Mouse (Mus musculus) bone marrow, adult 2 months (tissue): ENCODE data around the gene Mast4. TPM values are rescaled to one million over a fixed set of nuclear protein-coding genes. Genes with fewer than 3 reads are reported as not detected.

Experiments used
- H3K27ac ChIP-seq: fragments of 200-500 bp; 2 replicates; pipeline ENCODE4 v1.5.1; 2012; ENCODE audit warnings: low read depth, mild to moderate bottlenecking, control low read depth, inconsistent platforms, low read length; ENCODE audit not compliant: control insufficient read depth, poor library complexity, insufficient read depth
- H3K4me1 ChIP-seq: fragments of 200-500 bp; 2 replicates; pipeline ENCODE4 v1.6.1; 2011; ENCODE audit warnings: low read length; ENCODE audit not compliant: control insufficient read depth, insufficient read depth
- H3K4me3 ChIP-seq: fragments of 200-500 bp; replicated peaks from 2 replicates; pipeline ENCODE3; 2011; ENCODE audit warnings: mild to moderate bottlenecking, low read depth, low read length, control low read depth; ENCODE audit not compliant: control insufficient read depth
- CTCF ChIP-seq: fragments of 200-500 bp; IDR thresholded peaks from 2 replicates; pipeline ENCODE4 v1.5.1; 2011; ENCODE audit warnings: low read length, control low read depth; ENCODE audit not compliant: control insufficient read depth, insufficient read depth
- POLR2A ChIP-seq: fragments of 200-500 bp; IDR thresholded peaks from 2 replicates; pipeline ENCODE4 v1.6.1; 2011; ENCODE audit warnings: low read depth, mild to moderate bottlenecking, control low read depth, low read length, borderline replicate concordance; ENCODE audit not compliant: control insufficient read depth
- WGBS: fragments of 180-500 bp; shearing (Covaris S2); methylation state at CpG from one replicate; pipeline ENCODE4 v1.1.7; 2018; 5-methylcytosine and 5-hydroxymethylcytosine counted together
- polyA plus RNA-seq: library from polyadenylated mRNA; stranded (reverse); fragments of >200 nt; gene quantifications from 2 replicates; pipeline ENCODE4 v1.2.4, GENCODE M21; 2011; ENCODE audit warnings: low replicate concordance; ENCODE audit not compliant: missing spikeins, insufficient read depth, insufficient read length

The Mast4 gene
- polyA plus RNA-seq, 1 experiment = 6.7 TPM

DNA sequence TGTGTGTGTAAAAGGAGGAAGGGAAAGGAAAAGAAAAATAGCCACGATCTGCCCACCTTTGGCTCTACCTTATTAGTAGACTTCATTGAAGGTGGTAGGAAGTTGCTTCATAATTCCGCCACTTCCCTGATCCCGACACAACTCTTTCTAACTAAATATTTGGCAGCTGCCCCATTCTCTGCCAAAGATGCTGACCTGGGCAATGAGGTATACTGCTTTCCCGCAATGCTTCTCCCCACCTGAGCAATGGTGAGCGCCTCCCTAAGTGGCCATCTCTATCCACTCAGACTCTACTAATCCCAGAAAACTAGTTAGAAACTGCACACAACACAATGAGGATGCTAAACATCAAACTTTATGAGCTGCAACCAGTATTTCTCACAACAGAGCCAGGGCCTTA, 129.1 kb downstream of the Mast4 start:
- no peak overlapping the region for H3K4me3 ChIP-seq
- no peaks in the 10 kb centered on the region for H3K4me1 ChIP-seq
- TF ChIP-seq POLR2A (no peak), CTCF (no peak)
- 82% methylated on average over 5 of the region's 5 CpGs for WGBS
- H3K27ac ChIP-seq = no peak overlapping the region

DNA sequence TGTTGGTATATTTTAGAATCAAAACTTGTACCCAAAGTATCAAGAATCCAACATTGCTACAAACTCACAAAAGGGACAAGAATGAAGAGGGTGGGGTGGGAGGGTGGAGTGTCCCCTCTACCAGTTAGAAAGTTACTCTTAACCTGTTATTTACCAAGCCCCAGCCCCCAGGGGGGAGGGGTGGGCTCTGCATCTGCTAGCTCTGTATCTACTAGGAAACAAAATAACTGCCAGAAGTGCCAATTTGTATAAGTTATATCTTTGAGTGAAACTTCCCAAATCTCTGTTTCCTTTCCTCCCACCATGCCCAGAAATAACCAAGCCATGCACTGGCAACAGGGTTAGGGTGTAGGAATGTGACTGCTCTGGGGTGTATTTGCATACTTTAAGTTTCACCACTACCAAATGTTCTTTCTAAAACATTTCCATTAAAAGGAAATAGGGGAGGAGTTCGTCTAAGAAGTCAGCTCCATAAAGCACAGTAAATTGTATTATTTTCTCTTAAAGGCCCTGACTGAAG, 130.9 kb downstream of the Mast4 start:
- WGBS = 66% methylated on average over 1 of the region's 1 CpGs

GRCm38 (mm10) chr13:103201016-103201760, 133.1 kb downstream of the Mast4 start:
- no peak overlapping the region for H3K27ac ChIP-seq
- H3K4me3 ChIP-seq = no peak overlapping the region
- TF ChIP-seq CTCF = no peak
- TF ChIP-seq POLR2A = no peak
- no peaks in the 10 kb centered on the region; the same call in 1 of the 2 replicates for H3K4me1 ChIP-seq
- 82% methylated on average over 10 of the region's 10 CpGs for WGBS

More for the DNA sequence above, 130.9 kb downstream of the Mast4 start:
- no peak overlapping the region for H3K27ac ChIP-seq
- TF ChIP-seq POLR2A (no peak), CTCF (no peak)
- H3K4me3 ChIP-seq = no peak overlapping the region
- H3K4me1 ChIP-seq = no peaks in the 10 kb centered on the region

DNA sequence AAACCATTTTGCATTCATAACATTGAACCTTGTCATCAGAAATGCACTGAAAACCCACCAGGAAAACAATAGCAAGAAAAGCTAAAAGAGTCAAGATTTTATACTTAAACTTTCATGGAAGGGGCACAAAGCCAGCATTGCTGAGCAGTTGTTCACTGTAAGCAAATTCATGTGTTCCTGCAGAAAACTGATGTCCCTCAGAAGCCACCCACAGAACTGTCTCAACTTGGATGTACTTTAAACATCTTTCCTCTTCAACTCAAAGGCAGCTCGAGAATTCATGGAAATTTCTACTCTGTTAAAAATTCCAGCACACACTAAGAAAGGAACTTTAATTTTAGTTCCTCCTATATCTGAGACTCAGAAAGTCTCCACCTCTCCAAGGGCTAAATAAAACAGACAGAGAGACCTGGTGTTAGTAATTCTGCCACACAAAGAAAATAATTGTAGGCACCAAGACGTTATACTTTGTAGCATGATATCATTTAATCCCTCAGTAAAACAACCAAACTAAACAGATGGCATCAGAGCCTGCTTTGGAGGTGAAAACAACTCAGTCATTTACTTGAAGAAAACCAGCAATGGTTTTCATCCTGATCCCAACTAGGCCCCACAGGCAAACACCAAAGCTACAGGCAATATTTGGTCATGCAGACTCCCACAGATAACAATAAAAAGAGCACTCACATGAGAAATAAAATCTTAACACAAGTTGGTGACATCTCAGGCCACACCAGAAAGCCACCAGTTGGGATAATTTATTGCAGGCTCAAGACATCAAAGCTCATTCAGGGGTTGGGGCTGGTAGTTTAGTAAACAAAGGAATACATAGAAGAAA, 134.3 kb downstream of the Mast4 start:
- Histone ChIP-seq H3K27ac (no peak overlapping the region), H3K4me3 (no peak overlapping the region), H3K4me1 (no peaks in the 10 kb centered on the region; the same call in 1 of the 2 replicates)
- TF ChIP-seq POLR2A (no peak), CTCF (no peak)
- WGBS = 51% methylated on average over 2 of the region's 2 CpGs

DNA sequence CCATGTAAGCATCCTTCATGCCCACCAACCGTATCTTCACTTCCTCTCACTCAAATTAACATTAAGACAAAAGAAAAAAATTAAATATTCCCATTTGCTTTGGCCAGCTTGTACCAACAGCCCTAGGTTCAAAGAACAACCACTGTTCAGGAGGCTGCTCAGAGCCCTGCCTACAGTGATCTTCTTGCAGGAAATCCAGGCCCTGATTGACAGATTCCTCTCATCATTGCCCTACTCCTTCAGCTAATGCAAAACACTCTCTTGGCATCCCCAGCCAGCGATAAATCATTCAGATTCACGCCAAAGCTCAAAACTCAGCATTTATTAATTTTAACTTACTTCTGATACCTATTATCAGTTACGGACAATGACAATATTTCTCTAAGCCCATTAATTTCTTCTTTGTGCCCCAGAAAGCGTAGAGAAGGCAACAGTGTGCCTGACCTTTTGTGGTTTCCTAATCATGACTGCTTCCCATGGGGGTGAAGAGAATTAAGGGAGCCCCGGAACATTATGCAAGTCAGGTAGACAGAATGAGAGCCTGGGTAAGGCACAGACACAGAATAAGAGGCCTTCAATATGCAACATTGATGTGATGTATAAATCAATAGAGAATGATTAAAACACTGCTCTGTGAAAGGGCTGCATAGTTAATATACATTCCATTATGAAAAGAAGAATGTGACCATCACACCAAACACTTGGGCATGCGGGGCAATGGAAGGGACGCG, 135.9 kb downstream of the Mast4 start:
- Histone ChIP-seq H3K4me1 (no peaks in the 10 kb centered on the region; the same call in 1 of the 2 replicates), H3K4me3 (no peak overlapping the region), H3K27ac (no peak overlapping the region)
- WGBS = 83% methylated on average over 9 of the region's 9 CpGs
- TF ChIP-seq POLR2A (no peak), CTCF (no peak)

- Histone ChIP-seq H3K27ac (no peak overlapping the region), H3K4me1 (no peaks in the 10 kb centered on the region; the same call in 1 of the 2 replicates), H3K4me3 (no peak overlapping the region)
- 14% methylated on average over 5 of the region's 5 CpGs for WGBS
- no peak for TF ChIP-seq POLR2A
- no peak for TF ChIP-seq CTCF
Observed at GRCm38 (mm10) chr13:103196307-103196706, 138.0 kb downstream of the Mast4 start.

GRCm38 (mm10) chr13:103195847-103196246, 138.4 kb downstream of the Mast4 start:
- H3K27ac ChIP-seq = no peak overlapping the region
- 25% methylated on average over 3 of the region's 3 CpGs for WGBS

More at GRCm38 (mm10) chr13:103195847-103196246, 138.4 kb downstream of the Mast4 start:
- no peak overlapping the region for H3K4me3 ChIP-seq
- TF ChIP-seq POLR2A (no peak), CTCF (no peak)
- no peaks in the 10 kb centered on the region; the same call in 1 of the 2 replicates for H3K4me1 ChIP-seq
